Mouse (Mus musculus) stomach, postnatal 0 days (tissue): Measurements from ENCODE around the gene Osbp2.

ENCODE experiments used
- CTCF ChIP-seq: IDR thresholded peaks from 2 replicates; pipeline ENCODE4 v1.5.1; 2016; ENCODE audit warnings: antibody characterized with exemption, low read depth, mild to moderate bottlenecking, moderate library complexity
- EP300 ChIP-seq: optimal IDR thresholded peaks from 2 replicates; pipeline ENCODE3; 2016; ENCODE audit warnings: antibody characterized with exemption

DNA sequence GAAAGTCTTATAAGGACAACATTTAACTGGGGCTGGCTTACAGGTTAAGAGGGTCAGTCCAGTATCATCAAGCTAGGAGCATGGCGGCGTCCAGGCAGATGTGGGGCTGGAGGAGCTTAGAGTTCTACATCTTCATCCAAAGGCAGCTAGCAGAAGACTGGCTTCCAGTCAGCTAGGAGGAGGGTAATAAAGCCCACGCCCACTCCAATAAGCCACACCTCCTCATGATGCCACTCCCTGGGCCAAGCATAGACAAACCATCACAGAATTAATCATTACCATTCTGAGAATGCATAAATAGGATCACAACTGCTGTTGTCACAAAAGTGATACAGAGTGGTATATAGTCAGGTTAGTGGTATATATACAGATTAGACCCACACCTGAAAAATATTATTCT, 73.8 kb downstream of the Osbp2 start:
- TF ChIP-seq CTCF (no peak), EP300 (no peak)
